Mouse (Mus musculus) liver, adult 2 months (tissue): ENCODE measurements at regions not wholly inside any gene's neighbourhood (a gene's known extent, or its start where the extent isn't known, plus 50 kb on each side); places are given as distances from the start of the nearest gene placed in this dataset.

Experiments
- CTCF ChIP-seq: fragments of 200-500 bp; IDR thresholded peaks from 2 replicates; pipeline ENCODE4 v1.5.1; 2011; ENCODE audit warnings: low read depth, low read length, control low read depth
- POLR2A ChIP-seq: fragments of 200-500 bp; IDR thresholded peaks from 2 replicates; pipeline ENCODE4 v1.6.1; 2011; ENCODE audit warnings: low read length, control low read depth; ENCODE audit not compliant: insufficient read depth; ENCODE audit errors: extremely low read depth

DNA sequence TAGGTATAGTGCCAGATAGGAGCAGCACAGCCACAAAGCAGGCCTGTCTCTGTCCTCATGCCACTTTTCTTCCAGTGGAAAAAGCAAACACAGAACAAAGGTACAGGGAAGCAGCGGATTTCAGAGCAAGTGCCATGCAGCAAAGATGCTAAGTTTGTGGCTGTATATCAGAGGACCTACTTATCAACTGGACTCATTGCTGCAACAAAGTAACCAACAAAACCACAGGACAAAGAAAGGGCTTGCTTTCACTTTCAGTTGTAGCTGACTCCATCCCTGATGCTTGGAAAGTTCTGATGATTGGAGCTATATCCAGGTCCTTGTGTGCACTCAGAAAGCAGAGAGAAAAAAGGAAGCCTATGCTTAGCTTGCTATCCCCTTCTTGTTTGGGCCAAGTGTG is 897.4 kb downstream of the Diaph3 start:
- TF ChIP-seq CTCF: no peak
- TF ChIP-seq POLR2A: no peak
